Comparison of ENCODE assay signal across 32 mouse cellular contexts in the genomic region with DNA sequence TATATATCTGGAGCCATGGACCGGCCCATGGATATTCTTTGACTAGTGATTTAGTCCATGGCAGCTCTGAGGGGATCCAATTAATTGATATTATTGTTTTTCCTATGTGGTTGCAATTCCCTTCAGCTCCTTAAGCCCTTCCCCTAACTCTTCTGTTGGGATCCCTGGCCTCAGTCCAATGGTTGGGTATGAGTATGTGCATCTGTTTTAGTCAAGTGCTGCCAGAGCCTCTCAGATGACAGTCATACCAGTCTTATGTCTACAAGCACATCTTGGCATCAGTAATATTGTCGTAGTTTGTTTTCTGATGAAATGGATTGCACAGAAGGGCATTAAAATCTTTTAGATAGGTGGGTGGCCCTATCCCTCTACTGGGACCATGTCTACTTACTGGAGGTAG.
"Had no signal": no experiment of that assay in that cellular context is flagged by ENCODE, and none has a peak within 500 bp of the region (broad histone marks: within the 10 kb centered on the region; RNA-seq: fewer than 3 reads in every experiment).

No protein-coding gene starts in this region.

- H3K27me3 ChIP-seq: heart, embryonic 13.5 days; heart, embryonic 15.5 days; hindbrain, embryonic 12.5 days; hindbrain, embryonic 13.5 days; hindbrain, embryonic 15.5 days; intestine, embryonic 15.5 days; kidney, embryonic 15.5 days had no signal

- H3K4me3 ChIP-seq: heart, embryonic 13.5 days; heart, embryonic 15.5 days; hindbrain, embryonic 10.5 days; hindbrain, embryonic 12.5 days; hindbrain, embryonic 13.5 days; hindbrain, embryonic 15.5 days; intestine, embryonic 15.5 days; kidney, embryonic 15.5 days; layer of hippocampus, adult 2 months; left cerebral cortex, adult 2 months had no signal

- H3K36me3 ChIP-seq: heart, embryonic 13.5 days; heart, embryonic 15.5 days; hindbrain, embryonic 10.5 days; hindbrain, embryonic 12.5 days; hindbrain, embryonic 13.5 days; hindbrain, embryonic 15.5 days; intestine, embryonic 15.5 days; kidney, embryonic 15.5 days had no signal

- H3K4me2 ChIP-seq: heart, embryonic 13.5 days; heart, embryonic 15.5 days; hindbrain, embryonic 12.5 days; hindbrain, embryonic 13.5 days; hindbrain, embryonic 14.5 days; hindbrain, embryonic 15.5 days; intestine, embryonic 15.5 days; kidney, embryonic 15.5 days had no signal

- ATAC-seq: hindbrain, postnatal 0 days; inflammation-experienced regulatory T-cells, adult 6 months; intestine, embryonic 15.5 days; intestine, embryonic 16.5 days; intestine, postnatal 0 days had no signal

- H3K9ac ChIP-seq: heart, embryonic 13.5 days; heart, embryonic 15.5 days; hindbrain, embryonic 12.5 days; hindbrain, embryonic 13.5 days; hindbrain, embryonic 14.5 days; hindbrain, embryonic 15.5 days; intestine, embryonic 15.5 days; kidney, embryonic 15.5 days had no signal

- H3K27ac ChIP-seq: heart, embryonic 13.5 days; heart, embryonic 15.5 days; hindbrain, embryonic 10.5 days; hindbrain, embryonic 12.5 days; hindbrain, embryonic 13.5 days; hindbrain, embryonic 14.5 days; hindbrain, embryonic 15.5 days; hindbrain, postnatal 0 days; intestine, embryonic 15.5 days; kidney, embryonic 15.5 days; kidney, postnatal 0 days; layer of hippocampus, adult 2 months; left cerebral cortex, adult 2 months had no signal

- H3K9me3 ChIP-seq: heart, embryonic 13.5 days; heart, embryonic 15.5 days; hindbrain, embryonic 10.5 days; hindbrain, embryonic 12.5 days; hindbrain, embryonic 13.5 days; hindbrain, embryonic 15.5 days; intestine, embryonic 15.5 days; kidney, embryonic 15.5 days had no signal

- DNase-seq: heart, postnatal 10 days; heart, postnatal 14 days; heart, postnatal 36 days; heart, postnatal 4 days; kidney, adult 11 months; kidney, adult 18-20 months; kidney, adult 2 months; kidney, adult 8-10 months; kidney, adult 9 months; kidney, postnatal 10 days; kidney, postnatal 14 days; kidney, postnatal 25 days; kidney, postnatal 36 days; kidney, postnatal 4 days; layer of hippocampus, adult 9-11 months; layer of hippocampus, postnatal 36 days had no signal

- H3K4me1 ChIP-seq: heart, embryonic 13.5 days; heart, embryonic 15.5 days; hindbrain, embryonic 10.5 days; hindbrain, embryonic 12.5 days; hindbrain, embryonic 13.5 days; hindbrain, embryonic 15.5 days; intestine, embryonic 15.5 days; kidney, embryonic 15.5 days had no signal
